Mouse (Mus musculus) hindbrain, embryonic 15.5 days (tissue): ENCODE data around the gene Kcnj2. TPM values are rescaled to one million over a fixed set of nuclear protein-coding genes. Genes with fewer than 3 reads are reported as not detected.

Experiments
- ATAC-seq: fragments of 200-750 bp; cut with Nextera tagmentation; 2 replicates; pipeline ENCODE4 v1.8.0; 2017; ENCODE audit warnings: low read depth, moderate number of reproducible peaks, moderate TSS enrichment; ENCODE audit not compliant: low FRiP score
- H3K27ac ChIP-seq: fragments of 300-500 bp; sonication (generic); replicated peaks from 2 replicates; pipeline ENCODE4 v1.5.1; 2015; ENCODE audit warnings: mild to moderate bottlenecking, inconsistent platforms
- H3K27me3 ChIP-seq: fragments of 300-500 bp; sonication (generic); 2 replicates; pipeline ENCODE4 v1.6.1; 2015; ENCODE audit warnings: control low read depth, inconsistent platforms
- H3K36me3 ChIP-seq: fragments of 300-500 bp; sonication (generic); 2 replicates; pipeline ENCODE4 v1.6.1; 2015; ENCODE audit warnings: control low read depth, inconsistent platforms
- H3K4me1 ChIP-seq: fragments of 300-500 bp; sonication (generic); replicated peaks from 2 replicates; pipeline ENCODE4 v1.6.1; 2015; ENCODE audit warnings: control low read depth, inconsistent platforms
- H3K4me2 ChIP-seq: fragments of 300-500 bp; sonication (generic); 2 replicates; pipeline ENCODE4 v1.6.1; 2015; ENCODE audit warnings: moderate library complexity, mild to moderate bottlenecking, inconsistent platforms
- H3K4me3 ChIP-seq: fragments of 300-500 bp; sonication (generic); 2 replicates; pipeline ENCODE4 v1.5.1; 2015; ENCODE audit warnings: mild to moderate bottlenecking, inconsistent platforms
- H3K9ac ChIP-seq: fragments of 300-500 bp; sonication (generic); 2 replicates; pipeline ENCODE4 v1.6.1; 2015; ENCODE audit warnings: inconsistent platforms
- H3K9me3 ChIP-seq: fragments of 300-500 bp; sonication (generic); 2 replicates; pipeline ENCODE4 v1.6.1; 2016; ENCODE audit warnings: control low read depth, inconsistent platforms
- WGBS: fragments of 180-500 bp; shearing (Covaris S2); methylation state at CpG from one replicate; pipeline ENCODE4 v1.1.7; 2015; 5-methylcytosine and 5-hydroxymethylcytosine counted together
- polyA plus RNA-seq: library from polyadenylated mRNA; unstranded; fragments of >200 nt; fragmentation: Nextera tagmentation; extraction: Ambion mirVana; gene quantifications from 2 replicates; pipeline ENCODE4 v1.2.1, GENCODE M21; 2015

Gene Kcnj2
- polyA plus RNA-seq, 1 experiment from 2014 or later = 1.3 TPM

GRCm38 (mm10) chr11:111064751-111065527 lies 1.0 kb upstream of the Kcnj2 start:
- WGBS = under 1% methylated on average over 25 of the region's 25 CpGs
- peak; percentile 56; the same call in 1 of the 2 replicates for ATAC-seq
- Histone ChIP-seq H3K4me1 (peaks cover 29% of the 10 kb centered on the region), H3K27me3 (0 out of 2 replicates have a peak, but pooled peaks cover 6% of the 10 kb centered on the region), H3K4me2 (peak overlapping the region; percentile 97), H3K27ac (peak overlapping the region; percentile 70), H3K9ac (peak overlapping the region; percentile 56), H3K36me3 (no peaks in the 10 kb centered on the region), H3K9me3 (no peaks in the 10 kb centered on the region), H3K4me3 (peak overlapping the region; percentile 74)

DNA sequence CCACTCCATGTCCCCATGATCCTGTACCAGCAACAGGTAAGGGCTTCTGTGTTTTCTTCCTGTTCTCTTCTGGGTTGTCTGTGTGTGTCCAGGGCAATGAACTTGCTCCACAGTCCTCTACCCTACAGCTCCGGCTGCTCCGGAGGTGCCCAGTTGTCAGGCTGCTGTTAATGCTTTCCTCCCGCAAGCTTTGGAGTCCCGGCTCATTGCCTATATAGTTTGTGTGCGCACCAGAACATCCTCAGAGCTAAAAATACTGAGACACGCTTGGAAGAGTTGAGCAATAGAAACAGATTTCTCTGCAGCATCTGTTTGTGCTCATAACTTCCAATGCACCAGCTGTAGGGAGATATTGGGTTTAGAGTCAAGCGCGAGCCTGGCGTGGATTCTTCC lies 331 bp downstream of the Kcnj2 start:
- Histone ChIP-seq H3K27ac (peak overlapping the region; percentile 43), H3K9me3 (no peaks in the 10 kb centered on the region)

GRCm38 (mm10) chr11:111067787-111068186 lies 1.8 kb downstream of the Kcnj2 start:
- Histone ChIP-seq H3K27me3 (0 out of 2 replicates have a peak, but pooled peaks cover 6% of the 10 kb centered on the region), H3K4me1 (peaks cover 29% of the 10 kb centered on the region), H3K27ac (no peak overlapping the region), H3K36me3 (no peaks in the 10 kb centered on the region), H3K4me3 (peak overlapping the region; percentile 74), H3K4me2 (peak overlapping the region; percentile 97), H3K9ac (no peak overlapping the region), H3K9me3 (no peaks in the 10 kb centered on the region)
- 65% methylated on average over 3 of the region's 3 CpGs for WGBS
- ATAC-seq = no peak

More for the DNA sequence above, 331 bp downstream of the Kcnj2 start:
- Histone ChIP-seq H3K9ac (peak overlapping the region; percentile 37), H3K4me1 (peaks cover 29% of the 10 kb centered on the region), H3K36me3 (no peaks in the 10 kb centered on the region), H3K4me2 (peak overlapping the region; percentile 97), H3K4me3 (peak overlapping the region; percentile 74), H3K27me3 (0 out of 2 replicates have a peak, but pooled peaks cover 6% of the 10 kb centered on the region)
- ATAC-seq = peak; percentile 83
- WGBS = 1% methylated on average over 9 of the region's 9 CpGs

DNA sequence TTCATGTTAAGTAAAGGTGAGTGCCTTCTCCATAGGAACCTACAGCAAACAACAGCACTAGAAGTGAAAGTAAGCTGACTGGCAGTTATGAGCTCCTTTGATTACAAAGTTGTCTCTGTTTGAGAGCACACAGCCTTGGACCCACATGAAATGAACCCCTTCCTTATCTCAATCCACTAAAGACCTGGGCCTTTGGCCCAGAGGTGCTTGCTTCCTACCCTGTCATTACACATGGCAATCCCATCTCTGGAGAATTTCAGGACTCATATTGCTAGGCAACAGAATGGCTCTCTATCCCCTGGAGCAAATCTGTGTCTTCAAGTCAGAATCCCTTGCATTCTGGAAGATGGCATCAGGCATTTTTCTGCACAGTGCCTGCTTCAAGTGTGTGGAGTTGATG lies 4.5 kb downstream of the Kcnj2 start:
- no peaks in the 10 kb centered on the region for H3K36me3 ChIP-seq
- no peak overlapping the region for H3K9ac ChIP-seq
- H3K27ac ChIP-seq = no peak overlapping the region
- H3K9me3 ChIP-seq = no peaks in the 10 kb centered on the region
- ATAC-seq = no peak
- no peak overlapping the region for H3K4me3 ChIP-seq
- H3K4me2 ChIP-seq = no peak overlapping the region
- H3K4me1 ChIP-seq = peaks cover 15% of the 10 kb centered on the region
- H3K27me3 ChIP-seq = 0 out of 2 replicates have a peak, but pooled peaks cover 6% of the 10 kb centered on the region

GRCm38 (mm10) chr11:111074131-111074530 lies 8.2 kb downstream of the Kcnj2 start:
- Histone ChIP-seq H3K4me1 (no peaks in the 10 kb centered on the region), H3K4me3 (no peak overlapping the region), H3K9me3 (no peaks in the 10 kb centered on the region), H3K27ac (no peak overlapping the region), H3K9ac (no peak overlapping the region), H3K27me3 (no peaks in the 10 kb centered on the region), H3K36me3 (no peaks in the 10 kb centered on the region), H3K4me2 (no peak overlapping the region)
- ATAC-seq = no peak

- ATAC-seq = no peak
- Histone ChIP-seq H3K27ac (no peak overlapping the region), H3K4me3 (no peak overlapping the region), H3K9me3 (no peaks in the 10 kb centered on the region), H3K4me2 (no peak overlapping the region), H3K36me3 (no peaks in the 10 kb centered on the region), H3K9ac (no peak overlapping the region), H3K27me3 (no peaks in the 10 kb centered on the region), H3K4me1 (no peaks in the 10 kb centered on the region)
- WGBS = 87% methylated on average over 11 of the region's 11 CpGs
Measured at GRCm38 (mm10) chr11:111078107-111078506, 12.1 kb downstream of the Kcnj2 start.

DNA sequence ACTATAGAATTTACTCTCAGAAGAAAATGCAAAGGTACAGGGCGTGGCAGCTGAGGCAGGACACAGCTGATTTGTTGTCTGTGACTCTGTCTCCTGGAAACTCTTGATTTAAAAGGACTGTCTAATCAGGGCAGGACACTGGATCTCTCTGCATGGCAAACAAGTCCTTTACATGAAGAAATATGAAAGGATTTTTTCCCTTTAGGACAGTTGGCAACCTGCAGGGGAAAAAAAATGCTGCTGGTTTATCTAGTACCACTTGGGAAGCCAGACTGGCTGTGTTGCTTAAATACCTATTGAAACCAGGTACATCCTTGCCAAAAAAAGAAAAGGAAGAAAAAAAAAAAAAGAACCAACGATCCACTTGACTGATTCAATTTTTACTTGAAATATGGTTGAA lies 17.0 kb downstream of the Kcnj2 start:
- Histone ChIP-seq H3K4me1 (no peaks in the 10 kb centered on the region), H3K4me2 (no peak overlapping the region), H3K27ac (no peak overlapping the region), H3K27me3 (no peaks in the 10 kb centered on the region), H3K9me3 (no peaks in the 10 kb centered on the region), H3K9ac (no peak overlapping the region), H3K4me3 (no peak overlapping the region), H3K36me3 (no peaks in the 10 kb centered on the region)
- WGBS = 92% methylated on average over 2 of the region's 2 CpGs
- ATAC-seq = no peak

- Histone ChIP-seq H3K27ac (no peak overlapping the region), H3K9ac (no peak overlapping the region), H3K4me2 (no peak overlapping the region), H3K9me3 (no peaks in the 10 kb centered on the region), H3K4me1 (no peaks in the 10 kb centered on the region), H3K27me3 (no peaks in the 10 kb centered on the region), H3K4me3 (no peak overlapping the region), H3K36me3 (no peaks in the 10 kb centered on the region)
- WGBS = 86% methylated on average over 6 of the region's 6 CpGs
- no peak for ATAC-seq
Measured at GRCm38 (mm10) chr11:111086933-111087332, 21.0 kb downstream of the Kcnj2 start.

DNA sequence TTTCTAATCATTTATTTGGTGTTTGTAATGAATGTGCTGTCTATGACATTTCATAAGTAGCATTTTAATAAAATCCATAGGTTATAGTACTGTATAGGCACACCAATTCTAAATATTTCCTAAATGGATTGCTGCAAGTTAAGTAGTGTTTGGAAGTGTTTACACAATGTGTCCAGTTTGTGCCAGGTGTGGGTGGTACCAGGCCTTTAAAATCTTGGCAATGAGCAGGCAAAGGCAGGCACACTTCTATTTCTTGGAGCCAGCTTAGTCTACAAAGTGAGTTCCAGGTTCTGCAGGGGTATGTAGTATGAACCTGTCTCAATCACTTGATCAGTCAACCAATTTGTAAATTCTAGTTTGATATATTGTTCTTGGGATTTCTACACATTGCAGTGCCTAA lies 22.3 kb downstream of the Kcnj2 start:
- H3K36me3 ChIP-seq = no peaks in the 10 kb centered on the region
- no peaks in the 10 kb centered on the region for H3K9me3 ChIP-seq
- H3K4me2 ChIP-seq = no peak overlapping the region
- ATAC-seq = no peak
- H3K27ac ChIP-seq = no peak overlapping the region
- H3K9ac ChIP-seq = no peak overlapping the region
- no peaks in the 10 kb centered on the region for H3K27me3 ChIP-seq
- no peaks in the 10 kb centered on the region for H3K4me1 ChIP-seq
- H3K4me3 ChIP-seq = no peak overlapping the region

- no peaks in the 10 kb centered on the region for H3K36me3 ChIP-seq
- H3K9ac ChIP-seq = no peak overlapping the region
- no peak for ATAC-seq
- no peaks in the 10 kb centered on the region for H3K27me3 ChIP-seq
- no peak overlapping the region for H3K4me3 ChIP-seq
- 55% methylated on average over 3 of the region's 3 CpGs for WGBS
- no peaks in the 10 kb centered on the region for H3K9me3 ChIP-seq
- H3K4me1 ChIP-seq = no peaks in the 10 kb centered on the region
- no peak overlapping the region for H3K4me2 ChIP-seq
- H3K27ac ChIP-seq = no peak overlapping the region
Measured at GRCm38 (mm10) chr11:111088812-111089211, 22.8 kb downstream of the Kcnj2 start.

DNA sequence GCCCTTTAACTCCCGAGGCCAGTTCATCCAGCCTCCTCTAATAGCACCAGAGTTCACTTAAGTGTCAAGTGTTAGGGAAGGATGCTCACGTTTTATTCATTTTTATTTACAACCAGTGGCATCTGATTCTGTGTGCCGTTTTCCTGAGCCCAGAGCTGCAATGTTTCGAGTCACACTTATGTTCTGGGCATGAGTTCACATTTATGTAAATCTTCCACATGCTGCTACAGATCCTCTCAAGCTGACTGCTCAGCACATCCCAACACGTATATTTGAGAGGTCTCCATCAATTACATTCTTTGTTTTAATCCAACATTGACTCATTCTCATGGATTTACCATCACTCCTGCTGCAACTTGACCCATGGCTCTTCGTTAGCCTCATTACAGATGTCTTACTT lies 25.2 kb downstream of the Kcnj2 start:
- no peaks in the 10 kb centered on the region for H3K36me3 ChIP-seq
- H3K9me3 ChIP-seq = no peaks in the 10 kb centered on the region
- no peaks in the 10 kb centered on the region for H3K4me1 ChIP-seq
- no peak for ATAC-seq
- H3K27me3 ChIP-seq = no peaks in the 10 kb centered on the region
- no peak overlapping the region for H3K9ac ChIP-seq
- H3K4me2 ChIP-seq = no peak overlapping the region
- no peak overlapping the region for H3K27ac ChIP-seq
- H3K4me3 ChIP-seq = no peak overlapping the region
- 87% methylated on average over 6 of the region's 6 CpGs for WGBS

GRCm38 (mm10) chr11:111092967-111093366 lies 27.0 kb downstream of the Kcnj2 start:
- H3K9ac ChIP-seq = no peak overlapping the region
- no peak overlapping the region for H3K4me3 ChIP-seq
- H3K4me2 ChIP-seq = no peak overlapping the region
- no peaks in the 10 kb centered on the region for H3K4me1 ChIP-seq
- no peak overlapping the region for H3K27ac ChIP-seq
- H3K36me3 ChIP-seq = no peaks in the 10 kb centered on the region
- ATAC-seq = no peak
- WGBS = 90% methylated on average over 2 of the region's 2 CpGs
- H3K27me3 ChIP-seq = no peaks in the 10 kb centered on the region
- H3K9me3 ChIP-seq = no peaks in the 10 kb centered on the region

GRCm38 (mm10) chr11:111096612-111097011 lies 30.6 kb downstream of the Kcnj2 start:
- Histone ChIP-seq H3K27me3 (no peaks in the 10 kb centered on the region), H3K27ac (no peak overlapping the region), H3K9me3 (no peaks in the 10 kb centered on the region), H3K4me1 (no peaks in the 10 kb centered on the region), H3K4me2 (no peak overlapping the region), H3K4me3 (no peak overlapping the region), H3K36me3 (no peaks in the 10 kb centered on the region), H3K9ac (no peak overlapping the region)
- 91% methylated on average over 5 of the region's 5 CpGs for WGBS
- ATAC-seq = no peak
